Mouse (Mus musculus) liver, adult (tissue): ENCODE measurements around the gene Atp7b.

ENCODE experiments used
- GATA4 ChIP-seq: IDR thresholded peaks from 2 replicates; pipeline ENCODE4 v1.6.1; 2014; ENCODE audit warnings: mild to moderate bottlenecking, low read length; ENCODE audit not compliant: insufficient replicate concordance

Gene Atp7b

GRCm38 (mm10) chr8:22059821-22060445 is at the start of gene Atp7b:
Gene Atp7b, minus strand, starts transcription at chr8:22060305.
- no peak for TF ChIP-seq GATA4

- no peak for TF ChIP-seq GATA4
Observed at GRCm38 (mm10) chr8:22107020-22107419, 46.9 kb upstream of the Atp7b start.

GRCm38 (mm10) chr8:22091568-22091967 is 31.5 kb upstream of the Atp7b start:
- TF ChIP-seq GATA4 = no peak

- TF ChIP-seq GATA4 = no peak
Observed at GRCm38 (mm10) chr8:22089226-22089625, 29.1 kb upstream of the Atp7b start.

GRCm38 (mm10) chr8:22079313-22080007 is 19.4 kb upstream of the Atp7b start:
- no peak for TF ChIP-seq GATA4

- TF ChIP-seq GATA4 = no peak
Observed at GRCm38 (mm10) chr8:22061126-22061525, 1.0 kb upstream of the Atp7b start.

- no peak for TF ChIP-seq GATA4
Observed at GRCm38 (mm10) chr8:22060446-22060889, 363 bp upstream of the Atp7b start, which contains the start of gene Alg11. Gene Alg11, plus strand, starts transcription at chr8:22060721.

- TF ChIP-seq GATA4 = no peak
Observed at GRCm38 (mm10) chr8:22059153-22059738, 859 bp downstream of the Atp7b start.

- TF ChIP-seq GATA4 = no peak
Observed at GRCm38 (mm10) chr8:22058368-22058767, 1.7 kb downstream of the Atp7b start.

- TF ChIP-seq GATA4 = no peak
Observed at GRCm38 (mm10) chr8:22056850-22057249, 3.3 kb downstream of the Atp7b start.

- no peak for TF ChIP-seq GATA4
Observed at GRCm38 (mm10) chr8:22055492-22055877, 4.6 kb downstream of the Atp7b start.

- TF ChIP-seq GATA4 = no peak; the same call in 1 of the 2 replicates
Observed at GRCm38 (mm10) chr8:22054674-22055491, 5.2 kb downstream of the Atp7b start.

- TF ChIP-seq GATA4 = no peak
Observed at GRCm38 (mm10) chr8:22047699-22048464, 12.2 kb downstream of the Atp7b start.

- no peak for TF ChIP-seq GATA4
Observed at GRCm38 (mm10) chr8:22043706-22044105, 16.4 kb downstream of the Atp7b start.

- no peak for TF ChIP-seq GATA4
Observed at GRCm38 (mm10) chr8:22042515-22042914, 17.6 kb downstream of the Atp7b start.
